Mouse (Mus musculus) testis, postnatal 10 days (tissue): Measurements from ENCODE around the gene Hist1h2bm.
"Not testable (repeated sequence)": the region's sequence is repeated elsewhere in the genome, so short reads cannot be mapped to it uniquely, and the experiment has no call there.

ENCODE experiments used
- DNase-seq: peaks from one replicate; pipeline ENCODE4 v3.0.0; 2021; ENCODE audit warnings: low spot score

The Hist1h2bm gene

GRCm38 (mm10) chr13:21721757-21722372 lies at the start of gene Hist1h2bm:
Gene Hist1h2bm, plus strand, starts transcription at chr13:21722044.
- DNase-seq: peak; percentile 54

- DNase-seq: no peak
Observed at GRCm38 (mm10) chr13:21677305-21677704, 44.5 kb upstream of the Hist1h2bm start, which contains the start of gene Olfr1360. Gene Olfr1360, minus strand, starts transcription at chr13:21677405.

GRCm38 (mm10) chr13:21697811-21698210 lies 24.0 kb upstream of the Hist1h2bm start, which contains the start of gene Olfr1359:
Gene Olfr1359, plus strand, starts transcription at chr13:21698111.
- no peak for DNase-seq

- no peak for DNase-seq
Observed at GRCm38 (mm10) chr13:21706669-21707068, 15.2 kb upstream of the Hist1h2bm start.

- DNase-seq: peak; percentile 93
Observed at GRCm38 (mm10) chr13:21710031-21710711, 11.7 kb upstream of the Hist1h2bm start.

- peak; percentile 85 for DNase-seq
Observed at GRCm38 (mm10) chr13:21710821-21711525, 10.9 kb upstream of the Hist1h2bm start.

- no peak for DNase-seq
Observed at GRCm38 (mm10) chr13:21711698-21712097, 10.1 kb upstream of the Hist1h2bm start.

GRCm38 (mm10) chr13:21714725-21715124 lies 7.1 kb upstream of the Hist1h2bm start:
- peak; percentile 59 for DNase-seq

- DNase-seq: no peak
Observed at GRCm38 (mm10) chr13:21715131-21715863, 6.5 kb upstream of the Hist1h2bm start.

- peak; percentile 64 for DNase-seq
Observed at GRCm38 (mm10) chr13:21715864-21716539, 5.8 kb upstream of the Hist1h2bm start, which contains the start of the genes Hist1h2bl and Hist1h2ai. Gene Hist1h2bl, minus strand, starts transcription at chr13:21716143. Gene Hist1h2ai, plus strand, starts transcription at chr13:21716422.

GRCm38 (mm10) chr13:21716540-21717391 lies 5.1 kb upstream of the Hist1h2bm start:
- DNase-seq: not testable (repeated sequence)

- DNase-seq: peak; percentile 74
Observed at GRCm38 (mm10) chr13:21717397-21718357, 4.2 kb upstream of the Hist1h2bm start, which contains the start of gene Hist1h3h. Gene Hist1h3h, plus strand, starts transcription at chr13:21717659.

GRCm38 (mm10) chr13:21718381-21719080 lies 3.3 kb upstream of the Hist1h2bm start:
- no peak for DNase-seq

GRCm38 (mm10) chr13:21721107-21721756 lies 612 bp upstream of the Hist1h2bm start:
- DNase-seq: not testable (repeated sequence)

- DNase-seq: no peak
Observed at GRCm38 (mm10) chr13:21722373-21722925, 605 bp downstream of the Hist1h2bm start.

GRCm38 (mm10) chr13:21722993-21723836 lies 1.4 kb downstream of the Hist1h2bm start:
- no peak for DNase-seq
